Mouse (Mus musculus) kidney, postnatal 36 days (tissue): ENCODE results near the gene Cdh22.

Experiments used
- DNase-seq, 2 experiments: peaks; one replicate each; pipeline ENCODE4 v3.0.0; 2021 to 2022; ENCODE audit warnings: mixed read lengths in 2 of 2

Cdh22 gene

DNA sequence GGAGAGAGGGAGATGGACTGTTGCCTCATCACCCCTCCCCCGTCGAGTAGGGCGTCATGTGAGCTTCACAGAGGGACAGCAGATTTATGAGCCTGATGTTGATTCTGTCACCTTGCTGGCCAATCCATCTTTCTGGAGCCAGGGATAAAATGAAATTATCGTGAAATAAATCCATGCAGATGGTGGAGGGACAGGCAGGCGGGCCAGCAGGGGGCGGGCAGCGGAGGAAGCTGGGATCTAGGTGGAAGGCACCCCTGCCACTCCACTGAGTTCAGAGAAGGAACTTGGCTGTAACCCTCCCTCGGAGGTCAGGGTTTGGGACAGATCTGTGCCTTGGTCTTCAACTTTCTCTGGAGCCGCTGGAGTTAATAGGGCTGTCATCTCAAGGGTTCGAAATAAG is 156.0 kb downstream of the Cdh22 start:
- DNase-seq, result peak in 1 of 2 experiments; percentile 54

DNA sequence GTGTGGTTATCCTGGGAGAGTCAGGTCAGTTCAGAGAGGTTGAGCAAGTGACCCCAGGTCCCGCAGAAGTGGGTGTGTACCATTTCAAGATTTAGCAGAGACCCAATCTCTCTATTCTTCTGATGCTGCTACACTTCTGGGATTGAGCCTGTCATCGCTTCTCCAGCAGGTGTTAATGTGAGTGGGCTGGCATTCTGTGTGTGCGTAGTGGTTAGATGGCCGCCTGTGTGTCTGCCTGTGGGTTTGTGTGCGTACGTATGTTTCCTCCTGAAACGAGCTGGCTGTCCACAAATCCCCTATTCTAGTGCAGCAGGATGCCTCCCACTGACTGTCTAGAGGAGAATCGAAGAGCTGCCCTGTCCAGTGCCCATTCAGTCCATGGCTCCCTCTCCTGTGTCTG is 156.6 kb downstream of the Cdh22 start:
- DNase-seq, result no peak

- no peak for DNase-seq
Observed at GRCm38 (mm10) chr2:165077055-165077454, 157.6 kb downstream of the Cdh22 start.

GRCm38 (mm10) chr2:165074937-165075336 is 159.7 kb downstream of the Cdh22 start:
- peak; percentile 65 to 89 for DNase-seq

DNA sequence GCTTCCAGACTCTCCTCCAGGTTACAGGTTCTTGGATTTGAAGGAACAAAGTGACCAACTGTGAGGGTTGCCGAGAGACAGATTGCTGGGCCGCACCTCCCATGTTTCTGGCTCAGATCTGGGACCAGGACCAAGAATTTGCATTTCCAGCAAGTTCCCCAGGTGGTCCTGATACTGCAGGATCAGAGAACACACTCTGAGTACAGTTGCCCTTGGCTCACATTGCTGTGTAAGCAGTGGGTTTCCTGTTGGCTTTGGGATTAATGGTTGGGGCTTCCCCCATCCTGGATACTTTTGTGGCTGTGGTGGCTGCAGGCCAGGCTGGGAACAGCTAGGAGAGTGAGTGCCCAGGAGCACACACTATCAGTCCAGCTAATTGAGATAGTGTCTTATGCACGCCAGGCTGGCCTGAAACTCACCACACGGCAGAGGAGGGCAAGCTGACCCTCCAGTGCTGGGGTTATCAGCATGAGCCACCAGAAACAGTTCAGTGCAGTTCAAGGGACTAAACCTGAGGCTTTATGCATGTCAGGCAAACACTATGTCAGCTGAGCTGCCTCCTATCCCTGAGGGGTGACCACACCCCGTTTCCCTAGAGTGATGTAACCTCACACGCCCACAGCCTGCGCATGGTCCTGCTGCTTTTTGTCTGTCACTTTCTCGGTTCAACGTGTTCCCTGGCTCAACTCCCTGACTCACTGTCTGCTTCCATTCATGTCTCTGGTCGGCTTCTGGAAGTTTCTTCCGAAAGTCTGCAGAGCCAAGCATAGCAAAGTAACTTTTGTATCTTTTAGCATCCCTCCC is 160.4 kb downstream of the Cdh22 start:
- no peak for DNase-seq

- no peak for DNase-seq
Observed at GRCm38 (mm10) chr2:165073381-165073781, 161.3 kb downstream of the Cdh22 start.

GRCm38 (mm10) chr2:165070096-165070816 is 164.4 kb downstream of the Cdh22 start:
- DNase-seq, result peak; percentile 52 to 77

DNA sequence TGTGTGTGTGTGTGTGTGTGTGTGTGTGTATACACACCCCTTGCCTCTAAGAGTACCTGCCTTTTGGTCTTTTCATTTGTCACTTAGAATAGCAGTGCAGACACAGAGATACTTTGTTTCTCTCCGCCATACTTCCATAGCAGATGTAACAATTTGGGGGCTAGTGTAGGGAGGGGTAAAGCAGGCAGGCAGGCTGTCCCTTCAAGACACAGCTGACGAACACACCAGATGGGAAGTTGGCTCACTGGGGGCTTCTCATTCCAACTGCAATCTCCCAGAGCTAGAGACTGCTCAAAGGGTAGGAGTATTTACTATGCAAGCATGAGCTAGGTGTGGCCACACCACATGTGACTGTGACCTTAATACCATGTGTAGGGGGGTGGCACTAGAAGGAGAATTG is 165.8 kb downstream of the Cdh22 start:
- no peak for DNase-seq

GRCm38 (mm10) chr2:165064489-165064888 is 170.2 kb downstream of the Cdh22 start:
- DNase-seq, result no peak

GRCm38 (mm10) chr2:165061638-165062433 is 172.8 kb downstream of the Cdh22 start:
- DNase-seq, result no peak
